Mouse (Mus musculus): ENCODE data around the gene Myh10. TPM values are rescaled to one million over a fixed set of nuclear protein-coding genes. Genes with fewer than 3 reads are reported as not detected.
A peak's percentile ranks its signal among the peaks of the same experiment; 100 is the strongest.

Gene Myh10
- polyA plus RNA-seq, 2 experiments: 14.9 to 28.4 TPM

DNA sequence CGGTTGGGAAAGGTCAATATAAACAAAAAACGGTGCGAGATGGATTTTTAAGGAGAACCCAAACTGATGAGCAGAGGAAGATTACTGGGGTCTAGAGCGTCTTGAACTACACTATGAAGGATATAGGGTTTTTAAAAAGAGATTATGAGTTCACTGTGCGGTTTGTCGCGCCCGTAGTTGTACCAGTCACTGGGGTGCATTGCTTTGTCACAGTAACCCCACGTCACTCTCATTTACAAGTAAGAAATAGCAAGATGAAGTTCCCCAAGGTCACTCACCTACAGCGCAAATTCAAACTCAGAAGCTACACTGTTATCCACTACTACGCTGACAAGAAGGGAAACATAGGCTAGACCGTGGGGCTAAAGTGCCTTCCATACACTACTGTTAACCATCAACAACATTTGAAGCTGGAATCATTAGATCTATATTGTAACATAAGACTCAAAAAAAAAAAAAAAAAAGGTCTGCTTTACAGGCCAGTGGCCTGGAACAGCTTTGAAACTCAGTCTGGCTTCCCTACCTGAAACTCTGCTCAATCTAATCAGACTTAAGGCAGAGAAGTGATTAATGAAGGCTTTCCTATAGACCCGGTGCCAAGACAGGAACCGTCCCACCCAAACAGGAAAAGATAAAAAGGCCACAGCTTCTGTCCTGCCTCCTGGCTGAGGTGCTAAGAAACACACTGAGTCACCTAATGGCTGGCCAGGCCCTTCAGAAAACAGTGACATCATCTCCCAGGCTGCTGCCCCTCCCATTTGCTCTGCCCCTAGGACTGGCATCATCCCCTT, 162.4 kb downstream of the Myh10 start:
- peak overlapping the region; percentile 84 for H3K4me2 ChIP-seq (ENCODE audit: low read depth)
- peak overlapping the region; percentile 60 to 90 for H3K4me3 ChIP-seq (ENCODE audit: insufficient read depth in 1 of 2, low read depth in 2 of 2, low read length in 2 of 2)
- H3K27ac ChIP-seq: peak overlapping the region; percentile 74
- no peaks in the 10 kb centered on the region for H3K27me3 ChIP-seq (ENCODE audit: control insufficient read depth, insufficient read depth, low read length)
- peak; percentile 7 for ATAC-seq (ENCODE audit: insufficient read depth)
- H3K4me1 ChIP-seq (replicated peaks; ENCODE audit: control insufficient read depth in 2 of 2, insufficient read depth in 2 of 2, low read length in 1 of 2): peaks cover 25 to 35% of the 10 kb centered on the region in 2 experiments
- TF ChIP-seq CTCF (IDR thresholded peaks at IDR 0.05; ENCODE audit: low read depth) (peak; percentile 50), EP300 (IDR thresholded peaks at IDR 0.05; ENCODE audit: low read depth) (no peak)
- no peaks in the 10 kb centered on the region for H3K9me3 ChIP-seq (ENCODE audit: control insufficient read depth, low read length)
- peak; percentile 61 to 78 (median 67) for DNase-seq (ENCODE audit: low read depth in 3 of 3, low spot score in 3 of 3)
- peak overlapping the region; percentile 74 for H3K9ac ChIP-seq (replicated peaks)
- WGBS (ENCODE audit: insufficient replicate concordance): 16% methylated on average over 14 of the region's 14 CpGs
- peaks cover under 1% of the 10 kb centered on the region; the same call in 1 of the 2 replicates for H3K36me3 ChIP-seq (replicated peaks; ENCODE audit: control insufficient read depth, insufficient read depth, low read depth)

DNA sequence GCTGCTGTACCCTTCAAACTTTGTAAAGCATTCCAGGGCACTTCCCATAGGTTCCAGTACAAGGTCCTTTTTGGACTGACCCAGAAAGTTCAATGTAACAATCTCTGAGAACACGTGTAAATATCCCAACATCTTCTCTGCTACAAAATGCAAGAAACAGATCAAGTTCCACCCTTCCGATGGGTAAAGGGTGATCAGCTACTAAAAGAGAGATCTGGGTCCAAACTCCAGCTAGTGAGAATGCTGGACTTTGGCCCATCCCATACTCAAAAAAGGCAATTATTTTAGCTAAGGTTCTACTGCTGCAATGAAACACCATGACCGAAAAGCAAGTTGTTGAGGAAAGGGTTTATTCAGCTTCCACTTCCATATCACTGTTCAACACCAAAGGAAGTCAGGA, 163.3 kb downstream of the Myh10 start:
- DNase-seq (ENCODE audit: low read depth in 3 of 3, low spot score in 3 of 3): no peak
- 67% methylated on average over 3 of the region's 3 CpGs for WGBS (ENCODE audit: insufficient replicate concordance)
- peaks cover 25 to 35% of the 10 kb centered on the region in 2 experiments for H3K4me1 ChIP-seq (replicated peaks; ENCODE audit: control insufficient read depth in 2 of 2, insufficient read depth in 2 of 2, low read length in 1 of 2)
- H3K36me3 ChIP-seq (replicated peaks; ENCODE audit: control insufficient read depth, insufficient read depth, low read depth): no peaks in the 10 kb centered on the region
- no peak overlapping the region for H3K4me3 ChIP-seq (ENCODE audit: insufficient read depth in 1 of 2, low read depth in 2 of 2, low read length in 2 of 2)
- peak overlapping the region; percentile 84; the same call in 1 of the 2 replicates for H3K4me2 ChIP-seq (ENCODE audit: low read depth)
- H3K27me3 ChIP-seq (ENCODE audit: control insufficient read depth, insufficient read depth, low read length): no peaks in the 10 kb centered on the region
- TF ChIP-seq EP300 (IDR thresholded peaks at IDR 0.05; ENCODE audit: low read depth) (no peak), CTCF (IDR thresholded peaks at IDR 0.05; ENCODE audit: low read depth) (no peak)
- ATAC-seq (ENCODE audit: insufficient read depth): no peak
- H3K27ac ChIP-seq: peak overlapping the region; percentile 74
- no peak overlapping the region; the same call in 1 of the 2 replicates for H3K9ac ChIP-seq (replicated peaks)
- no peaks in the 10 kb centered on the region for H3K9me3 ChIP-seq (ENCODE audit: control insufficient read depth, low read length)

DNA sequence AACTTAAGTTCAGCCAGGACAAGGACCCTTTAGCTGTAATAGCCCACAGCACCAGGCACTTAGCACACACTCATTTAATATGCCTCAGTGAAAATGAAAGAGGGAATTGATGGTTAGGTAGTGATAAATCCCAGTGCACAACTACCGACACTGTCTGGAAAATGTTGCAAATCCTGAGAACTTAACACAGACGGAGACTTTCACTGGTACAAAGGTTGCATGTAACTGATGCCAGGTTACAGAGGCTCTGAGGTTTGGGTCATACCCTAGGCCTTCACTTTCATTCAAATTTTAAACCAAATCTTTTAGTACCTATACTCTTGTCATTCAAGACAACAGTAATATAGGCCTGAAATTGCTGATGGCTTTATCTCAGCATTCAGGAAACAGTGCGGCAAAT, 166.0 kb downstream of the Myh10 start:
- H3K9ac ChIP-seq (replicated peaks): no peak overlapping the region
- no peaks in the 10 kb centered on the region for H3K36me3 ChIP-seq (replicated peaks; ENCODE audit: control insufficient read depth, insufficient read depth, low read depth)
- H3K4me2 ChIP-seq (ENCODE audit: low read depth): no peak overlapping the region
- TF ChIP-seq EP300 (IDR thresholded peaks at IDR 0.05; ENCODE audit: low read depth) (no peak), CTCF (IDR thresholded peaks at IDR 0.05; ENCODE audit: low read depth) (no peak)
- H3K27ac ChIP-seq: no peak overlapping the region
- H3K4me1 ChIP-seq (replicated peaks; ENCODE audit: control insufficient read depth in 2 of 2, insufficient read depth in 2 of 2, low read length in 1 of 2): peaks cover 16 to 30% of the 10 kb centered on the region in 2 experiments
- no peak overlapping the region for H3K4me3 ChIP-seq (ENCODE audit: insufficient read depth in 1 of 2, low read depth in 2 of 2, low read length in 2 of 2)
- WGBS (ENCODE audit: insufficient replicate concordance): 79% methylated on average over 3 of the region's 3 CpGs
- H3K27me3 ChIP-seq (ENCODE audit: control insufficient read depth, insufficient read depth, low read length): no peaks in the 10 kb centered on the region
- H3K9me3 ChIP-seq (ENCODE audit: control insufficient read depth, low read length): no peaks in the 10 kb centered on the region
- DNase-seq (ENCODE audit: low read depth in 3 of 3, low spot score in 3 of 3) (no peak), ATAC-seq (ENCODE audit: insufficient read depth) (no peak)

- Histone ChIP-seq H3K4me3 (ENCODE audit: insufficient read depth in 1 of 2, low read depth in 2 of 2, low read length in 2 of 2) (no peak overlapping the region), H3K36me3 (replicated peaks; ENCODE audit: control insufficient read depth, insufficient read depth, low read depth) (no peaks in the 10 kb centered on the region), H3K4me2 (ENCODE audit: low read depth) (no peak overlapping the region), H3K4me1 (replicated peaks; ENCODE audit: control insufficient read depth in 2 of 2, insufficient read depth in 2 of 2, low read length in 1 of 2) (peaks cover 4 to 18% of the 10 kb centered on the region in 2 experiments), H3K27ac (no peak overlapping the region), H3K27me3 (ENCODE audit: control insufficient read depth, insufficient read depth, low read length) (no peaks in the 10 kb centered on the region), H3K9ac (replicated peaks) (no peak overlapping the region), H3K9me3 (ENCODE audit: control insufficient read depth, low read length) (no peaks in the 10 kb centered on the region)
- ATAC-seq (ENCODE audit: insufficient read depth): no peak
- WGBS (ENCODE audit: insufficient replicate concordance): 70% methylated on average over 8 of the region's 8 CpGs
- TF ChIP-seq EP300 (IDR thresholded peaks at IDR 0.05; ENCODE audit: low read depth): no peak
- no peak for TF ChIP-seq CTCF (IDR thresholded peaks at IDR 0.05; ENCODE audit: low read depth)
- DNase-seq (ENCODE audit: low read depth in 3 of 3, low spot score in 3 of 3): no peak
These were observed 168.7 kb downstream of the Myh10 start for GRCm38 (mm10) chr11:68859943-68860593.

DNA sequence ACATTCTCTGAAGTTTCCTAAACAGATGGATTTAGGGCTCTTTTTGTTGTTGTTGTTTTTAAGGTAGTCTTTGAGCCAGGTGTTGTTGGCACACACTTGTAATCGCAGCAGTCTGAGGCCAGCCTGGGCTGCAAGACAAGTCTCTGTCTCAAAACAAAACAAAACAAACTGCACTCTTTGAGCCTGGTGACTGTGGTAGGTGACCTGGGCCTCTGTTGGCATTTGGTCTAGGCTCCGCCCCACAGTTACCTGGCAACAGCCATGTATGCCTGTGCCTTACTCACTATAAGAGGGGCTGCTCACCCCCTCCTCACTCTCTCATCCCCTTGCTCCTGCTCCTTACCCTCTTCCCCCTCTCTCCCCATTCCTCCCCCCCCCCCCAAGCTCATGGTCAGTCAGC, 170.9 kb downstream of the Myh10 start:
- no peaks in the 10 kb centered on the region for H3K27me3 ChIP-seq (ENCODE audit: control insufficient read depth, insufficient read depth, low read length)
- no peak overlapping the region for H3K27ac ChIP-seq
- no peak for TF ChIP-seq EP300 (IDR thresholded peaks at IDR 0.05; ENCODE audit: low read depth)
- TF ChIP-seq CTCF (IDR thresholded peaks at IDR 0.05; ENCODE audit: low read depth): no peak
- ATAC-seq (ENCODE audit: insufficient read depth) (no peak), DNase-seq (ENCODE audit: low read depth in 3 of 3, low spot score in 3 of 3) (no peak)
- H3K4me3 ChIP-seq (ENCODE audit: insufficient read depth in 1 of 2, low read depth in 2 of 2, low read length in 2 of 2): no peak overlapping the region
- no peaks in the 10 kb centered on the region for H3K36me3 ChIP-seq (replicated peaks; ENCODE audit: control insufficient read depth, insufficient read depth, low read depth)
- no peak overlapping the region for H3K9ac ChIP-seq (replicated peaks)
- no peak overlapping the region for H3K4me2 ChIP-seq (ENCODE audit: low read depth)
- peaks cover 0 to 12% of the 10 kb centered on the region in 2 experiments; a peak in 2 of 4 replicates for H3K4me1 ChIP-seq (replicated peaks; ENCODE audit: control insufficient read depth in 2 of 2, insufficient read depth in 2 of 2, low read length in 1 of 2)
- 73% methylated on average over 2 of the region's 2 CpGs for WGBS (ENCODE audit: insufficient replicate concordance)
- no peaks in the 10 kb centered on the region for H3K9me3 ChIP-seq (ENCODE audit: control insufficient read depth, low read length)

Data from liver, embryonic 14.5 days (tissue).